Comparison of ENCODE assay signal across 1 mouse cellular context in the genomic region with DNA sequence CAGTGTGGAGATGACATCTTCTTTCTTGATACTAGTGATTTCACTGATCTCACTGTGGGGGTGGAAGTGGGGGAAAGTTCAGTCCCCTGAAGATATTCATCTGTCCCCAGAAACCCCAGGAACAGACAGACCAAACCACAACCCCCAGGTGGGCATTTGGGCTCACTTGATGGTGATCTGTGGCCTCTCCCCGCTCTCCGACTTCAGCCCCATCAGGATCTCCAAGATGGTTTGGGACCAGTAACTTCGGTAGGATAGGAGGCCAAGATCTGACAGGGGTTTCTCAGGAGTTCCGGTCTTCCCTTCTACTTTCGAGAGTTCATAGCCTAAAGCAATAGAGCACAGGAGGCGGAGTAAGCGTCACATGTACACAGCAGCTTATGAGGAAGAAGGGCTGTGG.
TF ChIP-seq lines count a peak whose summit lies in the region.

No protein-coding gene starts in this region.

TF ChIP-seq in myocyte, 11 proteins besides CTCF, POLR2A, EP300 and RAD21 (continued from another document):
- no peak for TF ChIP-seq TCF3 (IDR thresholded peaks at IDR 0.05; ENCODE audit: insufficient read length, low read depth)
- no peak for TF ChIP-seq MYOD1 (IDR thresholded peaks at IDR 0.05; ENCODE audit: control insufficient read depth in 1 of 3, insufficient read length in 2 of 3, low read depth in 2 of 3)
- no peak for TF ChIP-seq CEBPB (IDR thresholded peaks at IDR 0.05; ENCODE audit: insufficient read depth, poor library complexity, severe bottlenecking)
- TF ChIP-seq REST (IDR thresholded peaks at IDR 0.05; ENCODE audit: insufficient read depth, insufficient read length): no peak
- no peak for TF ChIP-seq USF1 (IDR thresholded peaks at IDR 0.05; ENCODE audit: low read depth)
